Mouse (Mus musculus): ENCODE data around the gene Ccdc12. TPM values are rescaled to one million over a fixed set of nuclear protein-coding genes. Genes with fewer than 3 reads are reported as not detected.

Ccdc12 gene
- total RNA-seq, 2 experiments from 2014 or later, result 104 to 149 TPM

GRCm38 (mm10) chr9:110644295-110644694, 12.0 kb upstream of the Ccdc12 start:
- ATAC-seq (replicated peaks; ENCODE audit: poor library complexity, severe bottlenecking), result no peak

- ATAC-seq (replicated peaks; ENCODE audit: poor library complexity, severe bottlenecking), result peak; percentile 90
Observed at GRCm38 (mm10) chr9:110645219-110645618, 11.1 kb upstream of the Ccdc12 start.

GRCm38 (mm10) chr9:110649775-110650174, 6.5 kb upstream of the Ccdc12 start:
- ATAC-seq (replicated peaks; ENCODE audit: poor library complexity, severe bottlenecking), result no peak

- peak; percentile 20 for ATAC-seq (replicated peaks; ENCODE audit: poor library complexity, severe bottlenecking)
Observed at GRCm38 (mm10) chr9:110651931-110652722, 4.2 kb upstream of the Ccdc12 start.

- ATAC-seq (replicated peaks; ENCODE audit: poor library complexity, severe bottlenecking), result no peak
Observed at GRCm38 (mm10) chr9:110652963-110653654, 3.2 kb upstream of the Ccdc12 start.

GRCm38 (mm10) chr9:110653655-110654461, 2.4 kb upstream of the Ccdc12 start, which contains the start of gene Nbeal2:
TSS of gene Nbeal2 (minus strand) at chr9:110654161.
- ATAC-seq (replicated peaks; ENCODE audit: poor library complexity, severe bottlenecking), result peak; percentile 74

- no peak for ATAC-seq (replicated peaks; ENCODE audit: poor library complexity, severe bottlenecking)
Observed at GRCm38 (mm10) chr9:110654726-110655650, 1.3 kb upstream of the Ccdc12 start.

- no peak for ATAC-seq (replicated peaks; ENCODE audit: poor library complexity, severe bottlenecking)
Observed at GRCm38 (mm10) chr9:110655651-110656007, 674 bp upstream of the Ccdc12 start.

- ATAC-seq (replicated peaks; ENCODE audit: poor library complexity, severe bottlenecking), result peak; percentile 56
Observed at GRCm38 (mm10) chr9:110657474-110658078, 1.3 kb downstream of the Ccdc12 start.

- ATAC-seq (replicated peaks; ENCODE audit: poor library complexity, severe bottlenecking), result no peak
Observed at GRCm38 (mm10) chr9:110659521-110659920, 3.2 kb downstream of the Ccdc12 start.

- no peak for ATAC-seq (replicated peaks; ENCODE audit: poor library complexity, severe bottlenecking)
Observed at GRCm38 (mm10) chr9:110660208-110660607, 3.9 kb downstream of the Ccdc12 start.

GRCm38 (mm10) chr9:110660856-110661612, 4.7 kb downstream of the Ccdc12 start:
- no peak for ATAC-seq (replicated peaks; ENCODE audit: poor library complexity, severe bottlenecking)

GRCm38 (mm10) chr9:110662844-110663243, 6.5 kb downstream of the Ccdc12 start:
- peak; percentile 63 for ATAC-seq (replicated peaks; ENCODE audit: poor library complexity, severe bottlenecking)

GRCm38 (mm10) chr9:110665912-110666311, 9.6 kb downstream of the Ccdc12 start:
- peak; percentile 89 for ATAC-seq (replicated peaks; ENCODE audit: poor library complexity, severe bottlenecking)

GRCm38 (mm10) chr9:110666374-110666773, 10.1 kb downstream of the Ccdc12 start:
- no peak for ATAC-seq (replicated peaks; ENCODE audit: poor library complexity, severe bottlenecking)

GRCm38 (mm10) chr9:110667219-110667836, 11.0 kb downstream of the Ccdc12 start:
- peak; percentile 41 for ATAC-seq (replicated peaks; ENCODE audit: poor library complexity, severe bottlenecking)

- no peak for ATAC-seq (replicated peaks; ENCODE audit: poor library complexity, severe bottlenecking)
Observed at GRCm38 (mm10) chr9:110668601-110669293, 12.4 kb downstream of the Ccdc12 start.

- no peak for ATAC-seq (replicated peaks; ENCODE audit: poor library complexity, severe bottlenecking)
Observed at GRCm38 (mm10) chr9:110669785-110670184, 13.5 kb downstream of the Ccdc12 start.
